Mouse (Mus musculus) embryonic facial prominence, embryonic 15.5 days (tissue): ENCODE measurements around the gene Pde4b. TPM values are rescaled to one million over a fixed set of nuclear protein-coding genes. Genes with fewer than 3 reads are reported as not detected.

ENCODE experiments used
- ATAC-seq: fragments of 200-750 bp; cut with Nextera tagmentation; 2 replicates; pipeline ENCODE4 v1.8.0; 2017; ENCODE audit warnings: low read depth, moderate TSS enrichment; ENCODE audit not compliant: insufficient number of reproducible peaks, low FRiP score, low TSS enrichment
- H3K27ac ChIP-seq: fragments of 300-500 bp; sonication (generic); replicated peaks from 2 replicates; pipeline ENCODE4 v1.5.1; 2015; ENCODE audit warnings: mild to moderate bottlenecking, inconsistent platforms
- H3K27me3 ChIP-seq: fragments of 300-500 bp; sonication (generic); 2 replicates; pipeline ENCODE4 v1.6.1; 2015; ENCODE audit warnings: inconsistent platforms
- H3K36me3 ChIP-seq: fragments of 300-500 bp; sonication (generic); 2 replicates; pipeline ENCODE4 v1.6.1; 2015; ENCODE audit warnings: mild to moderate bottlenecking, inconsistent platforms
- H3K4me1 ChIP-seq: fragments of 300-500 bp; sonication (generic); 2 replicates; pipeline ENCODE4 v1.6.1; 2015; ENCODE audit warnings: inconsistent platforms
- H3K4me2 ChIP-seq: fragments of 300-500 bp; sonication (generic); replicated peaks from 2 replicates; pipeline ENCODE4 v1.6.1; 2015; ENCODE audit warnings: mild to moderate bottlenecking, inconsistent platforms
- H3K4me3 ChIP-seq: fragments of 300-500 bp; sonication (generic); replicated peaks from 2 replicates; pipeline ENCODE4 v1.5.1; 2015; ENCODE audit warnings: mild to moderate bottlenecking, inconsistent platforms
- H3K9ac ChIP-seq: fragments of 300-500 bp; sonication (generic); 2 replicates; pipeline ENCODE4 v1.6.1; 2015; ENCODE audit warnings: inconsistent platforms
- H3K9me3 ChIP-seq: fragments of 300-500 bp; sonication (generic); replicated peaks from 2 replicates; pipeline ENCODE4 v1.6.1; 2016; ENCODE audit warnings: inconsistent platforms
- WGBS: fragments of 180-500 bp; shearing (Covaris S2); methylation state at CpG from one replicate; pipeline ENCODE4 v1.1.7; 2015; 5-methylcytosine and 5-hydroxymethylcytosine counted together
- polyA plus RNA-seq: library from polyadenylated mRNA; unstranded; fragments of >200 nt; fragmentation: Nextera tagmentation; extraction: Ambion mirVana; gene quantifications from 2 replicates; pipeline ENCODE4 v1.2.1, GENCODE M21; 2015

Pde4b gene
- polyA plus RNA-seq, 1 experiment from 2014 or later: 17.1 TPM

GRCm38 (mm10) chr4:102498169-102498919 is 411.0 kb downstream of the Pde4b start:
- Histone ChIP-seq H3K36me3 (no peaks in the 10 kb centered on the region), H3K4me1 (peaks cover 19% of the 10 kb centered on the region)
- no peak for ATAC-seq

GRCm38 (mm10) chr4:102498920-102499316 is 411.6 kb downstream of the Pde4b start:
- no peaks in the 10 kb centered on the region for H3K9me3 ChIP-seq
- H3K4me1 ChIP-seq: peaks cover 19% of the 10 kb centered on the region
- H3K27ac ChIP-seq: no peak overlapping the region
- H3K4me2 ChIP-seq: no peak overlapping the region
- no peak overlapping the region for H3K9ac ChIP-seq
- 71% methylated on average over 1 of the region's 1 CpGs for WGBS
- no peaks in the 10 kb centered on the region for H3K27me3 ChIP-seq
- H3K36me3 ChIP-seq: no peaks in the 10 kb centered on the region
- ATAC-seq: no peak
- no peak overlapping the region for H3K4me3 ChIP-seq

More at GRCm38 (mm10) chr4:102498169-102498919, 411.0 kb downstream of the Pde4b start:
- H3K27ac ChIP-seq: no peak overlapping the region
- WGBS: 65% methylated on average over 4 of the region's 4 CpGs
- H3K4me2 ChIP-seq: no peak overlapping the region
- no peaks in the 10 kb centered on the region for H3K27me3 ChIP-seq
- H3K9me3 ChIP-seq: no peaks in the 10 kb centered on the region
- H3K4me3 ChIP-seq: no peak overlapping the region
- no peak overlapping the region for H3K9ac ChIP-seq

- Histone ChIP-seq H3K36me3 (no peaks in the 10 kb centered on the region), H3K9ac (no peak overlapping the region), H3K9me3 (no peaks in the 10 kb centered on the region), H3K27ac (no peak overlapping the region), H3K4me2 (no peak overlapping the region), H3K4me1 (0 out of 2 replicates have a peak, but pooled peaks cover 15% of the 10 kb centered on the region), H3K4me3 (no peak overlapping the region), H3K27me3 (no peaks in the 10 kb centered on the region)
- no peak for ATAC-seq
- WGBS: 48% methylated on average over 6 of the region's 6 CpGs
Observed at GRCm38 (mm10) chr4:102505714-102506113, 418.4 kb downstream of the Pde4b start.

- H3K9me3 ChIP-seq: no peaks in the 10 kb centered on the region
- H3K27me3 ChIP-seq: no peaks in the 10 kb centered on the region
- no peak overlapping the region for H3K4me2 ChIP-seq
- peaks cover 21% of the 10 kb centered on the region for H3K4me1 ChIP-seq
- no peak for ATAC-seq
- H3K36me3 ChIP-seq: no peaks in the 10 kb centered on the region
- H3K27ac ChIP-seq: no peak overlapping the region
- no peak overlapping the region for H3K4me3 ChIP-seq
- no peak overlapping the region for H3K9ac ChIP-seq
- WGBS: 55% methylated on average over 15 of the region's 15 CpGs
Observed at GRCm38 (mm10) chr4:102506376-102507280, 419.3 kb downstream of the Pde4b start.

- no peaks in the 10 kb centered on the region for H3K27me3 ChIP-seq
- no peak overlapping the region for H3K27ac ChIP-seq
- peaks cover 26% of the 10 kb centered on the region for H3K4me1 ChIP-seq
- 47% methylated on average over 9 of the region's 9 CpGs for WGBS
- H3K4me2 ChIP-seq: no peak overlapping the region
- ATAC-seq: no peak
- no peak overlapping the region for H3K4me3 ChIP-seq
- no peaks in the 10 kb centered on the region for H3K9me3 ChIP-seq
- H3K36me3 ChIP-seq: no peaks in the 10 kb centered on the region
- no peak overlapping the region for H3K9ac ChIP-seq
Observed at GRCm38 (mm10) chr4:102507344-102507743, 420.0 kb downstream of the Pde4b start.

GRCm38 (mm10) chr4:102507753-102508152 is 420.4 kb downstream of the Pde4b start:
- Histone ChIP-seq H3K27ac (no peak overlapping the region), H3K9ac (no peak overlapping the region), H3K27me3 (no peaks in the 10 kb centered on the region), H3K36me3 (no peaks in the 10 kb centered on the region), H3K4me2 (no peak overlapping the region), H3K4me3 (no peak overlapping the region), H3K9me3 (no peaks in the 10 kb centered on the region), H3K4me1 (peaks cover 26% of the 10 kb centered on the region)
- ATAC-seq: no peak
- 87% methylated on average over 2 of the region's 2 CpGs for WGBS

GRCm38 (mm10) chr4:102510061-102510460 is 422.7 kb downstream of the Pde4b start:
- no peak for ATAC-seq
- WGBS: 56% methylated on average over 6 of the region's 6 CpGs

GRCm38 (mm10) chr4:102510939-102511391 is 423.6 kb downstream of the Pde4b start:
- no peak overlapping the region for H3K9ac ChIP-seq

More at GRCm38 (mm10) chr4:102510061-102510460, 422.7 kb downstream of the Pde4b start:
- Histone ChIP-seq H3K9ac (no peak overlapping the region), H3K27me3 (no peaks in the 10 kb centered on the region), H3K4me2 (no peak overlapping the region), H3K4me1 (peaks cover 28% of the 10 kb centered on the region), H3K9me3 (no peaks in the 10 kb centered on the region), H3K27ac (no peak overlapping the region), H3K36me3 (no peaks in the 10 kb centered on the region), H3K4me3 (no peak overlapping the region)

GRCm38 (mm10) chr4:102511511-102511910 is 424.2 kb downstream of the Pde4b start:
- Histone ChIP-seq H3K4me2 (peak overlapping the region; percentile 42), H3K36me3 (no peaks in the 10 kb centered on the region), H3K9ac (0 out of 2 replicates have a peak overlapping the region, but pooled peaks have one; percentile 5), H3K27me3 (no peaks in the 10 kb centered on the region), H3K4me3 (peak overlapping the region; percentile 17), H3K27ac (peak overlapping the region; percentile 92), H3K4me1 (peaks cover 27% of the 10 kb centered on the region), H3K9me3 (no peaks in the 10 kb centered on the region)
- WGBS: 5% methylated on average over 11 of the region's 11 CpGs
- ATAC-seq: peak; percentile 81

More at GRCm38 (mm10) chr4:102510939-102511391, 423.6 kb downstream of the Pde4b start:
- H3K4me1 ChIP-seq: peaks cover 32% of the 10 kb centered on the region
- WGBS: 11% methylated on average over 8 of the region's 8 CpGs
- peak overlapping the region; percentile 42 for H3K4me2 ChIP-seq
- H3K27me3 ChIP-seq: no peaks in the 10 kb centered on the region
- H3K36me3 ChIP-seq: no peaks in the 10 kb centered on the region
- peak overlapping the region; percentile 92 for H3K27ac ChIP-seq
- H3K9me3 ChIP-seq: no peaks in the 10 kb centered on the region
- peak overlapping the region; percentile 17 for H3K4me3 ChIP-seq
- ATAC-seq: peak; percentile 85

- Histone ChIP-seq H3K27ac (no peak overlapping the region), H3K36me3 (no peaks in the 10 kb centered on the region), H3K9ac (no peak overlapping the region), H3K9me3 (no peaks in the 10 kb centered on the region), H3K4me3 (no peak overlapping the region), H3K4me1 (peaks cover 25% of the 10 kb centered on the region), H3K4me2 (no peak overlapping the region), H3K27me3 (no peaks in the 10 kb centered on the region)
- ATAC-seq: no peak
- 85% methylated on average over 7 of the region's 7 CpGs for WGBS
Observed at GRCm38 (mm10) chr4:102512940-102513339, 425.6 kb downstream of the Pde4b start.

GRCm38 (mm10) chr4:102513514-102513913 is 426.2 kb downstream of the Pde4b start:
- 64% methylated on average over 5 of the region's 5 CpGs for WGBS
- H3K4me3 ChIP-seq: no peak overlapping the region
- H3K4me1 ChIP-seq: peaks cover 25% of the 10 kb centered on the region
- no peaks in the 10 kb centered on the region for H3K9me3 ChIP-seq
- H3K27me3 ChIP-seq: no peaks in the 10 kb centered on the region
- no peaks in the 10 kb centered on the region for H3K36me3 ChIP-seq
- ATAC-seq: no peak
- H3K27ac ChIP-seq: no peak overlapping the region
- H3K9ac ChIP-seq: no peak overlapping the region
- H3K4me2 ChIP-seq: no peak overlapping the region
